Mouse (Mus musculus) ES-Bruce4 (cell line): ENCODE measurements around the gene Apol7a.
"Not testable (repeated sequence)": the region's sequence is repeated elsewhere in the genome, so short reads cannot be mapped to it uniquely, and the experiment has no call there.

ENCODE experiments used
- CTCF ChIP-seq: IDR thresholded peaks from one replicate; pipeline ENCODE4 v1.8.1; 2011; ENCODE audit warnings: low read depth, low read length
- EP300 ChIP-seq: IDR thresholded peaks from 2 replicates; pipeline ENCODE4 v1.6.1; 2011; ENCODE audit warnings: low read depth, low read length; ENCODE audit not compliant: insufficient read depth
- POLR2A ChIP-seq: IDR thresholded peaks from one replicate; pipeline ENCODE4 v1.8.1; 2011; ENCODE audit warnings: low read length; ENCODE audit not compliant: insufficient read depth

DNA sequence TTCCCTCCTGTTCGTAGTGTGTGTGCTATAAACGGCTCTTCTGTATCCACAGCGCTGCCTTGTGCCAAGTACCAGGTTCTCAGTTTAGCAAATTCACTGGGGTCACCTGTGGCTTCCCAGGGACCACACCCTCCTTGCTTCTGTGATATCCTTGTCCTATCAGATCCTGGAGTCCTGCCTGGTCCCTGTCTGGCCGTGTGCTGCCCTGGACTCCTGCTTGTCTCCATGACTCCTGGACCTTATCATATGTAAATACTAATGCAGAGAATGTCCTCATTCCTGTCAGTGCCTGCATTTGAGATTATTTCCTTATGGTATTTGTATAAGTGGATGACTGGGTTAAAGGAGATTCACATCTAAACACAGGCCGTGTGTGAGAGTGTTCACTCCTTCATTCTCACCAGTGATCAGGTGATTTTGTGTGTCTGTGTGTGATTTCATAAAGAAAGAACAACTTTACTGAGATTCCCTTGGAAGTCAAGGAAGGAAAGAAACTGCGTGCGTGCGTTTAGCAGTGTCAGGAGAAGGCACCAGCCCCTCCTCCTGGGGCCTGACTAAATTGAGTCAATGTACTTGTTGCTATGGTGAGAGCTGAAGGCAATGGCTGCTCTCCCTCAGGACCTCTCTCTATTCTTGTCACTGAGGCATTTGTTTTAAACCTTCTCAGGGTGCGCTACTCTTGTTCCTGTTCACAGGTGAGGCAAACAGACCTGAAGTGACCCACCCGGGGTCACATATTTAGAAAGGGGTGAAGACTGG lies 30.0 kb upstream of the Apol7a start:
- not testable (repeated sequence) for TF ChIP-seq EP300, POLR2A, CTCF
